Mouse (Mus musculus): ENCODE measurements around the gene Dusp19. TPM values are rescaled to one million over a fixed set of nuclear protein-coding genes. Genes with fewer than 3 reads are reported as not detected.

The Dusp19 gene
- polyA plus RNA-seq, 1 experiment from 2014 or later: 10.0 TPM

GRCm38 (mm10) chr2:80662682-80663081 lies 45.8 kb downstream of the Dusp19 start:
- H3K9ac ChIP-seq (replicated peaks; ENCODE audit: low read depth): no peak overlapping the region
- 99% methylated on average over 2 of the region's 2 CpGs for WGBS

GRCm38 (mm10) chr2:80667396-80667964 lies 50.6 kb downstream of the Dusp19 start:
- Histone ChIP-seq H3K4me2 (replicated peaks; ENCODE audit: low read depth, low read length) (no peak overlapping the region), H3K27ac (ENCODE audit: low read length) (no peak overlapping the region), H3K27me3 (replicated peaks; ENCODE audit: insufficient read depth, low read length) (no peaks in the 10 kb centered on the region), H3K4me1 (ENCODE audit: insufficient read depth, low read depth, low read length) (no peaks in the 10 kb centered on the region), H3K9me3 (ENCODE audit: low read length) (no peaks in the 10 kb centered on the region), H3K4me3 (ENCODE audit: low read depth, low read length) (no peak overlapping the region), H3K36me3 (ENCODE audit: insufficient read depth, low read length) (no peaks in the 10 kb centered on the region), H3K9ac (replicated peaks; ENCODE audit: low read depth) (no peak overlapping the region)
- no peak for ATAC-seq
- TF ChIP-seq CTCF (IDR thresholded peaks at IDR 0.05) (no peak), EP300 (IDR thresholded peaks at IDR 0.05) (no peak)
- DNase-seq (ENCODE audit: low spot score): no peak
- WGBS: 90% methylated on average over 5 of the region's 5 CpGs

More at GRCm38 (mm10) chr2:80662682-80663081, 45.8 kb downstream of the Dusp19 start:
- Histone ChIP-seq H3K4me1 (ENCODE audit: insufficient read depth, low read depth, low read length) (no peaks in the 10 kb centered on the region), H3K27ac (ENCODE audit: low read length) (no peak overlapping the region), H3K4me2 (replicated peaks; ENCODE audit: low read depth, low read length) (no peak overlapping the region), H3K36me3 (ENCODE audit: insufficient read depth, low read length) (no peaks in the 10 kb centered on the region; the same call in 1 of the 2 replicates), H3K9me3 (ENCODE audit: low read length) (no peaks in the 10 kb centered on the region), H3K27me3 (replicated peaks; ENCODE audit: insufficient read depth, low read length) (no peaks in the 10 kb centered on the region), H3K4me3 (ENCODE audit: low read depth, low read length) (no peak overlapping the region)
- TF ChIP-seq EP300 (IDR thresholded peaks at IDR 0.05) (no peak), CTCF (IDR thresholded peaks at IDR 0.05) (no peak)
- no peak for DNase-seq (ENCODE audit: low spot score)
- no peak for ATAC-seq

- Histone ChIP-seq H3K4me1 (ENCODE audit: insufficient read depth, low read depth, low read length) (no peaks in the 10 kb centered on the region), H3K27me3 (replicated peaks; ENCODE audit: insufficient read depth, low read length) (no peaks in the 10 kb centered on the region), H3K9ac (replicated peaks; ENCODE audit: low read depth) (no peak overlapping the region), H3K4me2 (replicated peaks; ENCODE audit: low read depth, low read length) (no peak overlapping the region), H3K4me3 (ENCODE audit: low read depth, low read length) (no peak overlapping the region), H3K36me3 (ENCODE audit: insufficient read depth, low read length) (no peaks in the 10 kb centered on the region), H3K9me3 (ENCODE audit: low read length) (no peaks in the 10 kb centered on the region), H3K27ac (ENCODE audit: low read length) (no peak overlapping the region)
- no peak for TF ChIP-seq EP300 (IDR thresholded peaks at IDR 0.05)
- TF ChIP-seq CTCF (IDR thresholded peaks at IDR 0.05): peak; percentile 63
- 73% methylated on average over 11 of the region's 11 CpGs for WGBS
- no peak for ATAC-seq
- DNase-seq (ENCODE audit: low spot score): peak; percentile 48
Observed at GRCm38 (mm10) chr2:80669868-80670666, 53.2 kb downstream of the Dusp19 start.

- Histone ChIP-seq H3K27me3 (replicated peaks; ENCODE audit: insufficient read depth, low read length) (no peaks in the 10 kb centered on the region), H3K4me2 (replicated peaks; ENCODE audit: low read depth, low read length) (no peak overlapping the region), H3K27ac (ENCODE audit: low read length) (no peak overlapping the region), H3K36me3 (ENCODE audit: insufficient read depth, low read length) (no peaks in the 10 kb centered on the region), H3K9me3 (ENCODE audit: low read length) (no peaks in the 10 kb centered on the region), H3K4me1 (ENCODE audit: insufficient read depth, low read depth, low read length) (no peaks in the 10 kb centered on the region), H3K4me3 (ENCODE audit: low read depth, low read length) (no peak overlapping the region), H3K9ac (replicated peaks; ENCODE audit: low read depth) (no peak overlapping the region)
- TF ChIP-seq EP300 (IDR thresholded peaks at IDR 0.05) (no peak), CTCF (IDR thresholded peaks at IDR 0.05) (no peak)
- ATAC-seq (no peak), DNase-seq (ENCODE audit: low spot score) (no peak)
- 86% methylated on average over 8 of the region's 8 CpGs for WGBS
Observed at GRCm38 (mm10) chr2:80678803-80679202, 62.0 kb downstream of the Dusp19 start.

MicroRNA genes within 50 kb of the gene (microRNA counts, 519-probe panel; counts per million panel counts)
- not detected for microRNA mmu-miR-684

Small RNA genes within 50 kb of the gene (microRNA-seq; reads per million reads assigned to microRNA genes)
- gene Mir684-1: not detected

Other genes with a start within 250 kb of the Dusp19 start
- 0.24 and 0.42 TPM in 2 replicates for gene Frzb, start 169.4 kb upstream of the Dusp19 start, polyA plus RNA-seq (2015; fragmentation: Nextera tagmentation; extraction: Ambion mirVana)
- 49.0 and 52.3 TPM in 2 replicates for gene Nckap1, start 35.7 kb upstream of the Dusp19 start, polyA plus RNA-seq (2015; fragmentation: Nextera tagmentation; extraction: Ambion mirVana)
- 18.0 and 21.2 TPM in 2 replicates for gene Nup35, start 191 bp downstream of the Dusp19 start, polyA plus RNA-seq (2015; fragmentation: Nextera tagmentation; extraction: Ambion mirVana)

All from lung, postnatal 0 days (tissue).